Mouse (Mus musculus) Muller cell, postnatal 12 days (primary cell): Measurements from ENCODE around the gene Lsr.
"Not testable (repeated sequence)": the region's sequence is repeated elsewhere in the genome, so short reads cannot be mapped to it uniquely, and the experiment has no call there.

Experiments
- DNase-seq: peaks from one replicate; pipeline ENCODE4 v3.0.0-alpha.2; 2015; ENCODE audit errors: inconsistent ontology term

Gene Lsr

DNA sequence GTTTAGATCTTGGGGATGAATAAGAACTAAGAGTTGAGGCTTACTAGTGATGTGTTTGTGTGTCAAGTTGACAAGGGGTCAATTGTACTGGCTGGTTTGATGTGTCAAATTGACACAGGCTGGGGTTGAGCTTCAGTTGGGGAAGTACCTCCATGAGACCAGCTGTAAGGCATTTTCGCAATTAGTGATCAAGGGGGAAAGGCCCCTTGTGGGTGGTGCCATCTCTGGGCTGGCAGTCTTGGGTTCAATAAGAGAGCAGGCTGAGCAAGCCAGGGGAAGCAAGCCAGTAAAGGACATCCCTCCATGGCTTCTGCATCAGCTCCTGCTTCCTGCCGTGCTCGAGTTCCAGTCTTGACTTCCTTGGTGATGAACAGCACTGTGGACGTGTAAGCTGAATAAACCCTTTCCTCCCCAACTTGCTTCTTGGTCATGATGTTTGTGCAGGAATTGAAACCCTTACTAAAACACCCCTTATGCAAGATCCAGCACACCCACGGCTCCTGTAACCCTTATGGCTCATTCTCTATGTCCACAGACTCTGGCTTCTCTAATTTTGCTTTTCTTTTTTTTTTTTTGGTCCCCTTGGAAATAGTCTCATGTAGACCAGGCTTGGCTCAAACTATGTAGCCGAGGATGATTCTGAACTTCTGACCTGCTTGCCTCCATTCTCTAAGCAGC, 37.7 kb downstream of the Lsr start:
- not testable (repeated sequence) for DNase-seq

DNA sequence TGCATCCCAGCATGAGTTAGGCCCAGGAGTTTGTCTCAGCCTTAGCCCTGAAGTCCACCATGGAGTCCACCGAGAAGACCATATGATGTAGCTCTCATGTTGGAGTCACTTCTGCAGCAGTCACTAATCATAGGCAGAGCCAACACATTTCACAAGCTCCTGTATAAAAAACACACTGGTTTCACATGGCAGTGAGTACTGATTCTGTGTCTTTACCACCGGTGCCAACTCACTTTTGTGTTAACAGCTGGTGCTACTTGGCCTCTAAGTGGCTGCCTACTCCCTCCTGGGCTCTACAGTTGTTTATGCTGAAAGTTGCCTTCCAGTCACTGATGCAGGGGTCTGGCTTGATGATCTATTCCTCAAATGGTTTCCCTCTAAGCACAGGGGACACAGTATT, 48.7 kb downstream of the Lsr start, which contains the start of gene Hamp2:
Gene Hamp2, minus strand, starts transcription at position 101 of the 400 bp plus-strand sequence.
- DNase-seq: not testable (repeated sequence)

DNA sequence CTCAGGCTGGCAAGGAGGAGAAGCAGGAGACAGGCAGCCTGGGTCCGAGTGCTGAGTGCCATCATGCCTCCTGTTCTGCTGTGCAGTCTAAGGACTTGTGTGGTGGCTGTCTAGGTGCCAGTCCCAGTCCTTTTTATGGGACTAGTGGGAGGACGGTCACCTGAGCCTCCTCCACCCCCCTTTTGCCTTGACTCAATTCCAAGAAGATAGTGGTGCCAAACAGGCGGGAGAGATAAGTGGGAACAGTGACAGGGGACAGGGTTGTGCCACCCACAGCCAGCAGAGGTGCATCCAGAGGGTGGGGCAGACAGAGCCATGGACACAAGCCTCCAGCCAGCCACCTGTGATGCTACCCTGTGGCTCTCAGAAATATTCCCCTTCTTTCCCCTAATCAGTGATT, 49.2 kb downstream of the Lsr start:
- DNase-seq: no peak

DNA sequence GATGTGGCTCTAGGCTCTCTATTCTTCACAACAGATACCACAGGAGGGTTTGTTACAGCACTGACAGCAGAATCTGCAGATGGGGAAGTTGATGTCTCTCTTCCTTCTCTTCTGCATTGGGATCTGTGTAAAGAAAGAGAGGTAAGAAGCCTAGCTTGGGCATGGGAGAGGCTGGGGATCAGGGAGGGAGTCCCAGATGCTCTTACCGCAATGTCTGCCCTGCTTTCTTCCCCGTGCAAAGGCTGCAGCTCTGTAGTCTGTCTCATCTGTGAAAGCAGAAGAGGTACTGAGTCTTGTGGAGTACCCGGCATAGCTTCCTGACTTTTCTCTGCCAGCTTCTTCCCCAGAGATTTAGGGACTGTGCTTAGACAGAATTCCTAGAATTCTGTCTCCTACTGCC, 50.8 kb downstream of the Lsr start:
- DNase-seq: not testable (repeated sequence)

DNA sequence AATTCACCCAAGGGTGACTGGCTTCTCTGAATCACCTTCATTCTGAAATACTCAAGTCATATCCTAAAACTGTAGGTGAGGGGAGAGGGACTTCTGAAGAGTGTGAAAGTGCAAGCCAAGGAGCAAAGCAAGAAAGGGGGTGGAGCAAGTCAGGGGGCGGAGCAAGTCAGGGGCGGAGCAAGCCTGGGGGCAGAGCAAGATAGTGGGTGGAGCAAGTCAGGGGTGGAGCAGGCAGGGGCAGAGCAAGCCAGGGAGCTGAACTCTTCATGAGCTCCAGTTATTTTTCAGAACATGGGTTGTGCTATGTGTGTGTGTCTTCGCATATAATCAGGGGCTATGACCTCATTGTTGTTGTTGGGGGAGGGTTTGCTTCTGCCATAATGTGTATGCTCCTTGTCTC, 53.0 kb downstream of the Lsr start:
- no peak for DNase-seq

DNA sequence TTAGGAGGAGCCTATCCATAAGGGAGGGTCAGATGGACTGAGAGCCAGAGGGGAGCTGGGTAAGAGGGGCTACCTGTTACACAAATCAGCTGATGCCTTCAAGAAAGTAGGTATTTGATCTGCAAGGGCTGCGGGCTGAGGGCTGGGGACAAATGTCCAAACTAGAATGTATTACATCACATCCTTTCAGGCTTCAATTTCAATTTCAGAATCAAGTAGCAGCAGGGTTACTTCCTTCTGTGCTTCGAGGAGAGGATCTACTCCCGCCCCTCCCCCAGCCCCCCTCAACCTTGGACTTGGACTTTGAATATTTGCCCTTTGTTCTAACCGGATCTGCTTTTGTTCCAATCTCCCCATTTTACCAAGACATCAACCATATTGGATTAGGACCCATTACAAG, 56.0 kb downstream of the Lsr start:
- DNase-seq: no peak

DNA sequence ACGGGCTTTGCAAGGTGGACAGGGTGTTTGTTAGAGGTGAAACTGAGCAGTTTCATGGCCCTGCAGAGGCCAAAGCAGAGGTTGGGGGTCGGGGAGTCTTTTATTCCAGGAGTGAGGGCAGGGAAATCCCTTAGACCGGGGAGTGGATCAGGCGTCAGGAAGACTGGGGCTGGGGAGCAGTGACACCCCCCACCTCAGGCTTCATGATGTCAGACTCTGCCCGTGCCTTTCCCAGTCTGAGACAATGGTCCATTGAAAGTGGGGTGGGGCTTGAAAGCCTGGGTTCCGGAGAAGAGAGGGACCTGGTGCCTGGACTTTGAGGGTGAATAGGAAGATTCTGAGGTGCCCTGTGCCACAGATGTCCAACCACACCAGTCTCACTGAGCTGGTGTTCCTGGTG, 56.6 kb downstream of the Lsr start:
- no peak for DNase-seq

DNA sequence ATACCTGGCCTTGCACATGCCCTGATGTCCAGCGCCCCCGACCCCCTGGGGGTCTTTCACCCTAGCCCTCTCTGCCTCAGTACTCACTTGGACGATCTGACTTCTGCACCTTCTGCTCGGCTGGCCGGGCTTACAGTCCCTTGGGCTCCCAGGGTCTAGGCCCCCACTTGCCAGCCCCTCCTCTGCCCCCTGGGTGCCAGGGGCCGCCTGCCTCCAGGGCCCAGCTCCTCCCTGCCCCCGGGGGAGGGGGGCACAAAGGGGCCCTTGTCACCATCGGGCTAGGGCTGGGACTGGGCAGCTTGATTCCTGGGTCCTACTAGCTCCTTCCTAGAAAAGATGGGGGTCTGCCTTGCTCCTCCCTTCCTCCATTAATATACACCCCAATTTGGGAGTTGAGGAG, 58.5 kb downstream of the Lsr start, which contains the start of gene Mag:
Gene Mag, minus strand, starts transcription at position 142 of the 400 bp plus-strand sequence.
- no peak for DNase-seq

DNA sequence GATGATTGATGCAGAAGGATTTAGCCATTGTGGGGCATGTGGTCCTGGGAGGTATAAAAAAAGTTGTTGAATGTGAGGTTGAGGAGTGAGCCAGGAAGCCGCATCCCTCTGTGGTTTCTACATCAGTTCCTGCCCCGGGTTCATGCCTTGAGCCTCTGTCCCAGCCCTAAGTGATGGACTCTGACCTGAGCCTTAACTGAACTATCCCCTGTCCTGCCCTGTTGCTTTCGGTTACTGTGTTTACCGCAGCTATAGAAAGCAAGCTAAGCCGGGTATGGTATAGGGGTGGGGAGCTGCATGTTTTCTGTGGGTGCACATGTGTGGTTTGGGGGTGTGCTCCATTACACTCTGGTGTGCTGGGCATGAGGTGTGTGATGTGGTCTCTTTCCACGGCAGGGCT, 63.5 kb downstream of the Lsr start:
- DNase-seq: no peak

DNA sequence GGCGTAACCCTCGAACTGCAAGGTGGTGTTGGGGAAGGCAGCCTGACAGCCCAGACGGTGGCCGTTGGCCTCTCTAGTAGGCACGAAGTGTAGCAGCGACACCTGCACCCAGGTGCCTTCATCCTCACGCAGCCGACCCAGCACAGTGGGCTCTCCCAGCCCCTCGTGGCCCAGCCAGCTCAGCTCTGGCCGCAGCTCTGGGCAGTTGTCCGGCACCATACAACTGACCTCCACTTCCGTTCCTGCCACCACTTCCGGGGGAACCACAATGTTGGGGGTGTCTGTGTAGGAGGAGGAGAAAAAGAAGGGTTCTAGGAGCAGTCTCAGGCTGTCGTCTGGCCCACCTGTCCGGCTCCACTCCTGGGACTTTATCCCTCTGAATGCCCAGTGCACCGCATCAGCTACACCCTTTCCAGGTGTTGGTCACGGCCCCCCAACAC, 64.3 kb downstream of the Lsr start:
- no peak for DNase-seq

DNA sequence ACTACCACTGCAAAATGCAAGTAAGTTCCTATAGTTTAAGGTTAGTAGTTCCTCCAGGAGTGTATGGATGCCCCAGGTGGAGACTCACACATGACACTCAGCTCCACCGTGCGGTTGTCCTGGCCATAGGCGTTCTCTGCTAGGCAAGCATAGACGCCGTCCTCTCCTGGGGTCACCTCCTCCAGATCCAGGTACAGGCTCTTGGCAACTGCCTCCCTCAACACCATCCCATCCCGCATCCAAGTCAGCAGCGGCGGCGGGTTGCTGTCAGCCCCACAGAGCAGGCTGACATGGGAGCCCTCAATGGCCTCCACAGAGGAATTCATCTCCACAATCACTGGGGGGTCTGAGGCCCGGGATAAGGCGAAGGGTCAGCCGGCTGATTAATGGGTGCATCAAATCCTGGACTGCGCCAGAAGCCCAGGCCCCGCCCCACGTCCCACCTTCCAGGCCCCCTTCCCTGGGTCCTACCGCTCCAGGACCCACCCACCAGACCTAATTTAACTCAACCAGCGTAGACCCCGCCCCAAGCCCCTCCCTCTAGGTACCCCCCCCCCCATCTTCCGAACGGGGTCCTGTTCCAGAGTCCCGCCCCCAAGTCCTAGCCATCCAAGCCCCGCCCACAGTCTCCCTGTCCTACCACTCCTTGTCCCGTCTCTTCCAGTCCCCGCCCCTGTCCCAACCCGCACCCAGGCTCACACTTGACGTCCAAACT, 64.8 kb downstream of the Lsr start:
- peak; percentile 14 for DNase-seq
